Mouse (Mus musculus) small intestine, adult 2 months (tissue): ENCODE results near the gene Ppp1r11.

ENCODE experiments used
- CTCF ChIP-seq: fragments of 200-500 bp; IDR thresholded peaks from 2 replicates; pipeline ENCODE4 v1.5.1; 2012; ENCODE audit warnings: low read depth, mild to moderate bottlenecking, control low read depth, inconsistent platforms, low read length, moderate library complexity, mixed read lengths; ENCODE audit not compliant: insufficient replicate concordance, insufficient read length; ENCODE audit errors: extremely low read depth
- POLR2A ChIP-seq: fragments of 200-500 bp; IDR thresholded peaks from 2 replicates; pipeline ENCODE4 v1.6.1; 2012; ENCODE audit warnings: low read depth, mild to moderate bottlenecking, control low read depth, inconsistent platforms, low read length, moderate library complexity

DNA sequence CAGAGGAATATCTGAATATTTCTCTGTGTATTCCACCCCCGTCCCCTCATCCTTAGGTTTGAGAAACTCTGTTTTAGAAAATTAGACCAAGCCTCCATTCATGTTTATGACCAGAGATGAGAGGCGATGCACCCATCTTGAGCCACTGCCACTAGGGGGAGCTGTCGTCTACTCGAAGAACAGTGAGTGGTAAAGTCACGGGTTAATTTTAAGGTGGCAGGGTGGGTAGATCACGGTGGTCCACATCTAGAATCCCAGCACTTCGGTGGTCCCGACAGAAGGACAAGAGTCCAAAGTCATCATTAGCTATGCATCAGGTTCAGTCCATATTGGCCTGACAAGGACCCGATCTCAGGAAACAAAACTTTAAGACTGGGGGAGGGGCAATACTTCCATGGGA, 36.5 kb downstream of the Ppp1r11 start:
- peak; percentile 96; the same call in 1 of the 2 replicates for TF ChIP-seq CTCF
- TF ChIP-seq POLR2A = no peak
